Mouse (Mus musculus) gastrocnemius, adult 2 months (tissue): ENCODE measurements around the gene Phf3. TPM values are rescaled to one million over a fixed set of nuclear protein-coding genes. Genes with fewer than 3 reads are reported as not detected.

Source experiments
- DNase-seq: peaks from one replicate; pipeline ENCODE4 v3.0.0; 2022
- H3K27ac ChIP-seq: fragments of 200-600 bp; 2 replicates; pipeline ENCODE4 v1.8.1; 2022; ENCODE audit warnings: mild to moderate bottlenecking
- H3K4me3 ChIP-seq: fragments of 200-600 bp; 2 replicates; pipeline ENCODE4 v1.8.1; 2022; ENCODE audit warnings: mild to moderate bottlenecking, moderate library complexity
- CTCF ChIP-seq: fragments of 200-600 bp; IDR thresholded peaks from 2 replicates; pipeline ENCODE4 v1.8.1; 2022; ENCODE audit warnings: antibody characterized with exemption, mild to moderate bottlenecking, moderate library complexity
- intact Hi-C: fragments of 180-260 bp; cut with DNase I; formaldehyde crosslinking; loops from one replicate; pipeline ENCODE4 v1.15.1; 2025
- total RNA-seq, 2 experiments: library from RNA; stranded (reverse); gene quantifications; 2 replicates each; pipeline ENCODE4 v1.2.3; 2021

Phf3 gene
- total RNA-seq, 2 experiments from 2014 or later: 33.1 to 34.5 TPM

- Histone ChIP-seq H3K4me3 (no peak overlapping the region), H3K27ac (no peak overlapping the region)
- intact Hi-C loops: no loop called here
- DNase-seq: no peak
- TF ChIP-seq CTCF: no peak
Observed at GRCm38 (mm10) chr1:30805688-30806285, 67.9 kb downstream of the Phf3 start.

GRCm38 (mm10) chr1:30804919-30805318 is 68.8 kb downstream of the Phf3 start:
- no peak for TF ChIP-seq CTCF
- H3K4me3 ChIP-seq: no peak overlapping the region
- H3K27ac ChIP-seq: no peak overlapping the region
- DNase-seq: no peak
- intact Hi-C loops: no loop called here

- intact Hi-C loops: no loop called here
- TF ChIP-seq CTCF: no peak
- DNase-seq: no peak
- Histone ChIP-seq H3K27ac (no peak overlapping the region), H3K4me3 (no peak overlapping the region)
Observed at GRCm38 (mm10) chr1:30801911-30802310, 71.8 kb downstream of the Phf3 start.

- DNase-seq: no peak
- Histone ChIP-seq H3K27ac (no peak overlapping the region), H3K4me3 (no peak overlapping the region)
- TF ChIP-seq CTCF: no peak
- intact Hi-C loops: no loop called here
Observed at GRCm38 (mm10) chr1:30799277-30799834, 74.4 kb downstream of the Phf3 start.

GRCm38 (mm10) chr1:30794606-30795005 is 79.1 kb downstream of the Phf3 start:
- Histone ChIP-seq H3K27ac (no peak overlapping the region), H3K4me3 (no peak overlapping the region)
- no peak for TF ChIP-seq CTCF
- DNase-seq: no peak
- intact Hi-C loops: no loop called here

- intact Hi-C loops: no loop called here
- TF ChIP-seq CTCF: no peak
- Histone ChIP-seq H3K4me3 (no peak overlapping the region), H3K27ac (no peak overlapping the region)
- no peak for DNase-seq
Observed at GRCm38 (mm10) chr1:30793357-30793883, 80.3 kb downstream of the Phf3 start.

- Histone ChIP-seq H3K4me3 (no peak overlapping the region), H3K27ac (no peak overlapping the region)
- intact Hi-C loops: no loop called here
- DNase-seq: no peak
- no peak for TF ChIP-seq CTCF
Observed at GRCm38 (mm10) chr1:30792935-30793334, 80.8 kb downstream of the Phf3 start.

GRCm38 (mm10) chr1:30790220-30790619 is 83.5 kb downstream of the Phf3 start:
- H3K4me3 ChIP-seq: no peak overlapping the region
- DNase-seq: no peak
- intact Hi-C loops: no loop called here
- H3K27ac ChIP-seq: no peak overlapping the region
- TF ChIP-seq CTCF: no peak

GRCm38 (mm10) chr1:30789689-30790088 is 84.0 kb downstream of the Phf3 start:
- no peak overlapping the region for H3K4me3 ChIP-seq
- no peak overlapping the region for H3K27ac ChIP-seq
- no peak for DNase-seq
- TF ChIP-seq CTCF: no peak
- intact Hi-C loops: loop anchor here (10.0 kb wide), 1 partner anchor 145 kb away; no protein-coding TSS in a partner anchor

GRCm38 (mm10) chr1:30789001-30789400 is 84.7 kb downstream of the Phf3 start:
- Histone ChIP-seq H3K4me3 (no peak overlapping the region), H3K27ac (no peak overlapping the region)
- DNase-seq: no peak
- intact Hi-C loops: loop anchor here (10.0 kb wide), 1 partner anchor 146 kb away; no protein-coding TSS in a partner anchor
- TF ChIP-seq CTCF: no peak

GRCm38 (mm10) chr1:30786583-30786982 is 87.1 kb downstream of the Phf3 start:
- intact Hi-C loops: loop anchor here (10.0 kb wide), 1 partner anchor 148 kb away; no protein-coding TSS in a partner anchor
- no peak for DNase-seq
- Histone ChIP-seq H3K27ac (no peak overlapping the region), H3K4me3 (no peak overlapping the region)
- no peak for TF ChIP-seq CTCF

GRCm38 (mm10) chr1:30783741-30784140 is 90.0 kb downstream of the Phf3 start:
- H3K27ac ChIP-seq: no peak overlapping the region
- no peak for DNase-seq
- intact Hi-C loops: loop anchor here (5.0 to 10.0 kb wide), 2 partner anchors 89 to 151 kb away; partner anchors contain the start of gene Phf3
- TF ChIP-seq CTCF: no peak
- no peak overlapping the region for H3K4me3 ChIP-seq

GRCm38 (mm10) chr1:30780293-30780692 is 93.4 kb downstream of the Phf3 start:
- Histone ChIP-seq H3K27ac (no peak overlapping the region), H3K4me3 (no peak overlapping the region)
- peak; percentile 62 for TF ChIP-seq CTCF
- no peak for DNase-seq
- intact Hi-C loops: loop anchor here (5.0 to 10.0 kb wide), 2 partner anchors 92 to 155 kb away; partner anchors contain the start of gene Phf3

- TF ChIP-seq CTCF: no peak
- no peak overlapping the region for H3K4me3 ChIP-seq
- no peak overlapping the region for H3K27ac ChIP-seq
- DNase-seq: no peak
- intact Hi-C loops: no loop called here
Observed at GRCm38 (mm10) chr1:30779562-30779961, 94.2 kb downstream of the Phf3 start.
